Mouse (Mus musculus) stomach, postnatal 0 days (tissue): Measurements from ENCODE around the gene Atl3. TPM values are rescaled to one million over a fixed set of nuclear protein-coding genes. Genes with fewer than 3 reads are reported as not detected.

Experiments
- ATAC-seq: fragments of 200-750 bp; cut with Nextera tagmentation; 2 replicates; pipeline ENCODE4 v1.8.0; 2017; ENCODE audit not compliant: low FRiP score, low TSS enrichment
- DNase-seq: peaks from one replicate; pipeline ENCODE4 v3.0.0-alpha.2; 2016; ENCODE audit warnings: low spot score
- H3K27ac ChIP-seq: fragments of 300-500 bp; sonication (generic); replicated peaks from 2 replicates; pipeline ENCODE4 v1.5.1; 2014; ENCODE audit warnings: mild to moderate bottlenecking, control low read depth
- H3K27me3 ChIP-seq: fragments of 300-500 bp; sonication (generic); 2 replicates; pipeline ENCODE4 v1.6.1; 2014; ENCODE audit warnings: low read length; ENCODE audit not compliant: control insufficient read depth, insufficient read depth
- H3K36me3 ChIP-seq: fragments of 300-500 bp; sonication (generic); 2 replicates; pipeline ENCODE4 v1.6.1; 2014; ENCODE audit warnings: low read length, mixed read lengths; ENCODE audit not compliant: control insufficient read depth, insufficient read depth
- H3K4me1 ChIP-seq: fragments of 300-500 bp; sonication (generic); replicated peaks from 2 replicates; pipeline ENCODE4 v1.6.1; 2014; ENCODE audit warnings: antibody characterized with exemption; ENCODE audit not compliant: control insufficient read depth, insufficient read depth
- H3K4me2 ChIP-seq: fragments of 300-500 bp; sonication (generic); replicated peaks from 2 replicates; pipeline ENCODE4 v1.6.1; 2014; ENCODE audit warnings: low read depth, mild to moderate bottlenecking, control low read depth, moderate library complexity
- H3K4me3 ChIP-seq: fragments of 300-500 bp; sonication (generic); 2 replicates; pipeline ENCODE4 v1.5.1; 2014; ENCODE audit warnings: low read depth, low read length, control low read depth
- H3K9ac ChIP-seq: fragments of 300-500 bp; sonication (generic); 2 replicates; pipeline ENCODE4 v1.6.1; 2014; ENCODE audit warnings: mild to moderate bottlenecking, low read length, control low read depth, mixed read lengths
- H3K9me3 ChIP-seq: fragments of 300-500 bp; sonication (generic); 2 replicates; pipeline ENCODE4 v1.6.1; 2016; ENCODE audit warnings: low read length; ENCODE audit not compliant: control insufficient read depth
- CTCF ChIP-seq: IDR thresholded peaks from 2 replicates; pipeline ENCODE4 v1.5.1; 2016; ENCODE audit warnings: antibody characterized with exemption, low read depth, mild to moderate bottlenecking, moderate library complexity
- EP300 ChIP-seq: optimal IDR thresholded peaks from 2 replicates; pipeline ENCODE3; 2016; ENCODE audit warnings: antibody characterized with exemption
- WGBS: fragments of 180-500 bp; shearing (Covaris S2); extraction: QIAGEN DNeasy Blood & Tissue Kit; methylation state at CpG from one replicate; pipeline ENCODE4 v1.1.7; 2014; 5-methylcytosine and 5-hydroxymethylcytosine counted together
- polyA plus RNA-seq: library from polyadenylated mRNA; unstranded; fragments of >200 nt; fragmentation: Nextera tagmentation; extraction: Ambion mirVana; gene quantifications from 2 replicates; pipeline ENCODE4 v1.2.1, GENCODE M21; 2015

Atl3 gene
- polyA plus RNA-seq, 1 experiment from 2014 or later = 17.7 TPM

DNA sequence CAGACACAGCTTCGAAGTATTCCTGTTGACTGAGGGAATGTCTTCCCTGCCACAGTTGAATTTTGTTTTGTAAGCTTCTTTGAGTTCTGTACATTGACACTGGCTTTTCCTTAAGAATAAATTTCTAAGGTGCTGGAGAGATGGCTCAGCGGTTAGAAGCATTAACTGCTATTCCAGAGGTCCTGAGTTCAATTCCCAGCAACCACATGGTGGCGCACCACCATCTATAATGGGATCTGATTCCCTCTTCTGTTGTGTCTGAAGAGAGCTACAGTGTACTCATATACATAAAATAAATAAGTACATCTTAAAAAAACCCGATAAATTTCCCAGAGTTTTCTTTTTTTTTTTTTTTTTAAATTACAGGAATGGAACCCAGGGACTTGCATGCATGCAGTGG, 14.2 kb downstream of the Atl3 start:
- peak; percentile 47 for TF ChIP-seq CTCF
- TF ChIP-seq EP300 = no peak
- ATAC-seq = no peak
- Histone ChIP-seq H3K36me3 (peaks cover 5% of the 10 kb centered on the region), H3K4me3 (no peak overlapping the region), H3K9ac (no peak overlapping the region), H3K9me3 (no peaks in the 10 kb centered on the region), H3K4me2 (no peak overlapping the region), H3K27ac (no peak overlapping the region), H3K27me3 (no peaks in the 10 kb centered on the region), H3K4me1 (no peaks in the 10 kb centered on the region)
- no peak for DNase-seq
- 83% methylated on average over 4 of the region's 4 CpGs for WGBS

DNA sequence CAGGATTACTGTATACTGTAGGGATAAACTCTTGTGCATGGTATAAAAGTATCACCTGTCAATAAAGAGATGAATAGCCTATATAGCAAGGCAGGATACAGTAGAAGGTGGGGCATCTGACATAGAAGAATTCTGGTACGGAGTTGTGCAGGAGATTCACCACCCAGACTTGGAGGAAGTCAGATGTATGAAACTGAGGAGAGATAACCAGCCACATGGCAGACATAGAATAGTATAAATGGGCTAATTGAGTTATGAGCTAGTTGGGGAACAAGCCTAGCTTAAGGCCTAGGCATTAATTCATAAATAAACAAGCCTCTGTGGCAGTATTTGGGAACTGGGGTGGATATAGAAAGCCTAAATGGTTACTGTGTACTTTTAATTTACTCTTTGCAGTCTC, 22.6 kb downstream of the Atl3 start:
- no peak for TF ChIP-seq EP300
- TF ChIP-seq CTCF = no peak
- peaks cover 11% of the 10 kb centered on the region; the same call in 1 of the 2 replicates for H3K36me3 ChIP-seq
- no peak overlapping the region for H3K4me3 ChIP-seq
- 74% methylated on average over 1 of the region's 1 CpGs for WGBS
- ATAC-seq (no peak), DNase-seq (no peak)
- H3K9me3 ChIP-seq = no peaks in the 10 kb centered on the region
- H3K27me3 ChIP-seq = no peaks in the 10 kb centered on the region
- H3K4me1 ChIP-seq = no peaks in the 10 kb centered on the region
- no peak overlapping the region for H3K27ac ChIP-seq
- H3K9ac ChIP-seq = no peak overlapping the region
- H3K4me2 ChIP-seq = no peak overlapping the region

DNA sequence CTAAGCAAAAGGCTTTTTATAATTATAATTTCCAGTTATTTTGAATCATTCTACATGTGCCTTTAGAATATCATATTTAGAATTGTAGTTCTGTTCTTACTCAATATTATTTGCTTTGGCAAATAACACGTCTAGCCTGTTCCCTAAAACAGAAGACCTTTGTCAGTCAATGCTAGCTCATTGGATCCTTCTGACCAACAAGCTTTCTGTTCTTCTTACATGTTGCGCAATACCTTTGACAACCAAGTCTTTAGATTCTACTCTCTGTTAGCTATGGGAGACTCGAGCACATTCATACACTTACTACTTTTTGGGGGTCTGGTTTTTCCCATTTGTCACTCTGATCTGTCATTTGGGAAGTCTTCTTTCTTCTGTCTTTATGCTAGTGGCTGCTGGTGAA, 27.8 kb downstream of the Atl3 start:
- Histone ChIP-seq H3K4me3 (no peak overlapping the region), H3K9ac (no peak overlapping the region), H3K4me2 (no peak overlapping the region), H3K9me3 (no peaks in the 10 kb centered on the region), H3K4me1 (no peaks in the 10 kb centered on the region), H3K36me3 (peaks cover 14% of the 10 kb centered on the region), H3K27me3 (no peaks in the 10 kb centered on the region), H3K27ac (no peak overlapping the region)
- TF ChIP-seq EP300 = no peak
- no peak for TF ChIP-seq CTCF
- DNase-seq (no peak), ATAC-seq (no peak)
- 88% methylated on average over 3 of the region's 3 CpGs for WGBS

DNA sequence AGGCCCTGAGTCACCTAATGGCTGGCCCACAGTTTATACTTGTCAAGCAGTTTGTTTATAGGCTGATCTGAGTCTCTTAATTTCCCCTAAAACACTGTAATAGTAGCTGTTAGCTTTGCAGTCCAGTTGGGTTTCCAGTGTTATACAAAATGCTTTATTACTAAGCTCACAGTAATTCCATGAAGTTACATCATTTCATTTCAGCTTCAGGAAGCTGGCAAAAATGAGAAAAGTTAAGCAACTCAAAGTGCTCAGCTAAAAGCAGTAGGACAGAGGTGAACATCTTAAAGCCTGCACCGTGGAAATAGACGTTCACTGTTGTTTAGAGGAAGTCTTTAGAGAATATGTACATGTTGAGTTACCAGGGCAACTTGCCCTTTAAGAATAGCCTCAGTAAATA, 29.0 kb downstream of the Atl3 start:
- Histone ChIP-seq H3K4me1 (no peaks in the 10 kb centered on the region), H3K4me3 (no peak overlapping the region), H3K27ac (no peak overlapping the region), H3K36me3 (peaks cover 14% of the 10 kb centered on the region), H3K9ac (no peak overlapping the region), H3K4me2 (no peak overlapping the region), H3K27me3 (no peaks in the 10 kb centered on the region), H3K9me3 (no peaks in the 10 kb centered on the region)
- DNase-seq (no peak), ATAC-seq (no peak)
- TF ChIP-seq CTCF (no peak), EP300 (no peak)
- WGBS = 88% methylated on average over 2 of the region's 2 CpGs

DNA sequence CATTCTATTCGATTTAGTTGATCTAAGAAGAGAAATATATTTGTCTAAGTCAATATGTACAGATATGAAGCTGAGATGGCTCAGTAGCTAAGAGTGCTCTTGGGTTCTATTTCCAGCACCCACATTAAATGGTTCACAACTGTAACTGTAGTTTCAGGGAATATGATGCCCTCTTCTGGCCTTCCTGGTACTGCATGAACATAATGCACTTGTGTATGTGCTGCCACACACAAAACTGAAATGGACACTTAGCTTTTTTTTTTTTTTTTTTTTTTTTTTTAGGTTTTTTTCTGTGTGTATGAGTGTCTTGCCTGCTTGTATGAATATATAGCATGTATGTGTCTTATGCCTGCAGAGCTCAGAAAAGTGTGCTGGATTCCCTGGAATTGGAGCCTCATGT, 29.5 kb downstream of the Atl3 start:
- DNase-seq = no peak
- H3K9ac ChIP-seq = no peak overlapping the region
- no peaks in the 10 kb centered on the region for H3K4me1 ChIP-seq
- TF ChIP-seq EP300 (no peak), CTCF (peak; percentile 53)
- H3K4me2 ChIP-seq = no peak overlapping the region
- H3K4me3 ChIP-seq = no peak overlapping the region
- ATAC-seq = no peak
- no peaks in the 10 kb centered on the region for H3K27me3 ChIP-seq
- peaks cover 14% of the 10 kb centered on the region for H3K36me3 ChIP-seq
- H3K27ac ChIP-seq = no peak overlapping the region
- H3K9me3 ChIP-seq = no peaks in the 10 kb centered on the region
- 92% methylated on average over 1 of the region's 1 CpGs for WGBS

DNA sequence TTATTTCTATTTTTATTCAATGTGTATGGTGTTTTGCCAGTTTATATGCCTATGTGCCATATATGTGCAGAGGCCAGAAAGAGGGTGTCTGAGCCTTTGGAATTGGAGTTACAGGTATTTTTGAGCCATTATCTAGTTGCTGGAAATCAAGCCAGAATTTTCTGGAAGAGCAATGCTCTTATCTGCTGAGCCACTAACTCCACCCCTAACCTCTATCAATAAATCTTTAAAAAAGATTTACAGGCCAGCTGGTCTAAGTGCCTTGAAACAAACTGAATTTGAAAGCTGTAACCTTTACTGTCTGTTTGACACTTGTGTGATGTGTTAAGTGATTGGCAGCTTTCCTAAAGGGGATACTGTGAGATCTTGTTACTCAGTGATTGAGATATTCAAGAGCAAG, 29.9 kb downstream of the Atl3 start:
- H3K4me3 ChIP-seq = no peak overlapping the region
- DNase-seq (no peak), ATAC-seq (no peak)
- no peak for TF ChIP-seq CTCF
- no peak for TF ChIP-seq EP300
- no peak overlapping the region for H3K4me2 ChIP-seq
- H3K9ac ChIP-seq = no peak overlapping the region
- peaks cover 11% of the 10 kb centered on the region; the same call in 1 of the 2 replicates for H3K36me3 ChIP-seq
- H3K9me3 ChIP-seq = no peaks in the 10 kb centered on the region
- no peak overlapping the region for H3K27ac ChIP-seq
- H3K4me1 ChIP-seq = no peaks in the 10 kb centered on the region
- no peaks in the 10 kb centered on the region for H3K27me3 ChIP-seq
